In genomic region chr2:170507734-170508133, GRCm38 (mm10) we compare ENCODE assay signal across 8 mouse cellular contexts. TPM values are rescaled to one million over a fixed set of nuclear protein-coding genes. Genes with fewer than 3 reads are reported as not detected.
DNase-seq lines count a peak whose midpoint lies in the region; ATAC-seq and TF ChIP-seq lines count a peak whose summit lies in the region.

No protein-coding gene starts in this region.

- ATAC-seq in megakaryocyte, adult 5-6 weeks (ENCODE audit: poor library complexity, severe bottlenecking), result peak; percentile 45
- ATAC-seq in erythroblast, adult 5-6 weeks (replicated peaks; ENCODE audit: low FRiP score, poor library complexity, severe bottlenecking), result no peak

- peaks cover 24% of the 10 kb centered on the region for H3K4me1 ChIP-seq in E14TG2a.4 (replicated peaks; ENCODE audit: low read depth, low read length)
- H3K4me1 ChIP-seq in small intestine, adult 2 months (ENCODE audit: control insufficient read depth, insufficient read depth, insufficient read length, low read length), result peaks cover 3% of the 10 kb centered on the region; the same call in 1 of the 2 replicates

- peak; percentile 79 for DNase-seq in adrenal gland, adult 2 months
- peak; percentile 93 for DNase-seq in embryo, embryonic 10.5 days (ENCODE audit: low spot score)
- DNase-seq in heart, postnatal 10 days, result peak; percentile 87 to 91
- peak; percentile 91 to 92 for DNase-seq in layer of hippocampus, postnatal 10 days (ENCODE audit: low spot score in 2 of 2)

- H3K9me3 ChIP-seq in E14TG2a.4 (ENCODE audit: low read length), result no peaks in the 10 kb centered on the region

- no peak overlapping the region for H3K4me3 ChIP-seq in E14TG2a.4 (replicated peaks; ENCODE audit: low read length)
- H3K4me3 ChIP-seq in small intestine, adult 2 months (ENCODE audit: low read depth, low read length), result no peak overlapping the region

- intact Hi-C loops in heart, postnatal 10 days (cut with DNase I), result loop anchor here (1.0 to 5.0 kb wide), 4 partner anchors 21 to 390 kb away; no protein-coding TSS in a partner anchor

- H3K27ac ChIP-seq in small intestine, adult 2 months (ENCODE audit: insufficient read depth, low read depth, low read length), result no peak overlapping the region

- 3% methylated on average over 10 of the region's 10 CpGs for WGBS in small intestine, adult 2 months

- H3K36me3 ChIP-seq in E14TG2a.4 (ENCODE audit: insufficient read depth, low read length), result no peaks in the 10 kb centered on the region
- H3K36me3 ChIP-seq in small intestine, adult 2 months (ENCODE audit: control insufficient read depth, insufficient read depth, low read length), result no peaks in the 10 kb centered on the region

- no peak for TF ChIP-seq POLR2A in small intestine, adult 2 months (IDR thresholded peaks at IDR 0.05; ENCODE audit: low read depth, low read length)

- peaks cover 33% of the 10 kb centered on the region for H3K27me3 ChIP-seq in E14TG2a.4 (ENCODE audit: insufficient read depth, low read length)
- H3K27me3 ChIP-seq in small intestine, adult 2 months (ENCODE audit: control insufficient read depth, insufficient read depth, low read length), result 0 out of 2 replicates have a peak, but pooled peaks cover 4% of the 10 kb centered on the region

- TF ChIP-seq CTCF in E14TG2a.4 (conservative IDR thresholded peaks at IDR 0.05; ENCODE audit: low read length), result peak; percentile 86
- peak; percentile 70; the same call in 1 of the 2 replicates for TF ChIP-seq CTCF in small intestine, adult 2 months (IDR thresholded peaks at IDR 0.05; ENCODE audit: extremely low read depth, insufficient read length, insufficient replicate concordance, low read depth, low read length)

RNA-seq across cellular contexts. Expression of gene Cyp24a1, which starts 10.8 kb away (rescaled TPM):
- total RNA-seq in adrenal gland, adult 2 months (2021), result not detected
- polyA plus RNA-seq in adrenal gland, adult 2 months (2012; rRNA removed), result 0.04 and 0.06 TPM in 2 replicates
- not detected for total RNA-seq in heart, postnatal 10 days (2021)
- not detected for total RNA-seq in layer of hippocampus, postnatal 10 days (2021)
- not detected in 2 replicates for total RNA-seq in megakaryocyte, adult 5-6 weeks (2015)
- total RNA-seq in megakaryocyte, adult 5-6 weeks (2017), result not detected in 2 replicates
- not detected in 2 replicates for polyA plus RNA-seq in small intestine, adult 2 months (2012; rRNA removed)
- not detected in 2 replicates for total RNA-seq in erythroblast, adult 5-6 weeks (2015; ENCODE audit: low replicate concordance)
- not detected in 2 replicates for total RNA-seq in erythroblast, adult 5-6 weeks (2017; ENCODE audit: low replicate concordance)

RNA-seq across cellular contexts. Expression of gene Pfdn4, which starts 11.5 kb away (rescaled TPM):
- 10 to 100 TPM; 10.1 to 21.0 TPM for total RNA-seq in adrenal gland, adult 2 months (2021)
- 3.8 and 4.1 TPM in 2 replicates for polyA plus RNA-seq in adrenal gland, adult 2 months (2012; rRNA removed)
- total RNA-seq in heart, postnatal 10 days (2021), result 10 to 100 TPM; 14.9 to 15.2 TPM
- 10 to 100 TPM; 39.7 to 43.2 TPM for total RNA-seq in layer of hippocampus, postnatal 10 days (2021)
- total RNA-seq in megakaryocyte, adult 5-6 weeks (2015), result 44.2 and 51.0 TPM in 2 replicates
- 67.5 and 93.4 TPM in 2 replicates for total RNA-seq in megakaryocyte, adult 5-6 weeks (2017)
- 0.98 and 1.2 TPM in 2 replicates for polyA plus RNA-seq in small intestine, adult 2 months (2012; rRNA removed)
- 14.0 and 23.6 TPM in 2 replicates for total RNA-seq in erythroblast, adult 5-6 weeks (2015; ENCODE audit: low replicate concordance)
- 3.5 and 16.2 TPM in 2 replicates for total RNA-seq in erythroblast, adult 5-6 weeks (2017; ENCODE audit: low replicate concordance)
